Comparison of ENCODE assay signal across 8 mouse cellular contexts in the genomic region with DNA sequence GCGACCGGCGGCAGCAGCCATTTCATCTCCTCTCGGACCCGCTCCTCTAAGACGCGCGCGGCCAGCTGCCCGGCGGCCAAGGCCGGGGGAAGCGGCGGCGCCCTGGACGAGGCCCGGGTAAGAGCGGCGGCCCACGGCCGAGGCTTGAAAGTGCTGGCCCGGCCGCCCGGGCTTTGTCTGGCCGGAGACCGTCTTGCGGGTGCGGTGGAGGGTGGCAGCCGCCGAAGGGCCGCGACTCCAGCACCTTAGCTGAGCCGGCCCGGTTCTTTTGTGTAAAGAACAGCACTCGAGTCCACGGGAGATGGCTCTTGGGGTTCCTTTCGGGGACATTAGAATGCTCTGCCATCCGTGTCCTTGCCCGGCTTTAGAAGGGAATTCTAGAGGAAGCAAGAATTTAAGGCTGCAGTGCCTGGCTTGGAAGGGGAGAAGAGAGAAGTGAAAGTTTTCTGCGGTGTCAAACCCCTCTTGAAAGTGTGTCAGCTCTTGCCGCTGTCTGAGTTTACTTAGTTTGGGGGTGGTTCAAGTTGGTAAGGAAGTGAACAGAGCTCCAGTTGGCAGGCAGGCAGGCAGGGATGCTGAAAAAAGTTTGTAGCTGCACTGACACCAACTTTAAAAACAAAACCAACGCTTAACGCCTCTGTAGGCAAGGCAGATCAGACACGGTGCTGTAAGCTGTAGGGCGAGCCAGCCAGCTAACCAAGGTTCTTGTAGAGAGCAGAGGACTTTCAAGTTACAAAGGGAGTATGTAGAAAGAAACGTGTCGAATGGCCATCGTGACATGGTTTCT. TPM values are rescaled to one million over a fixed set of nuclear protein-coding genes. Genes with fewer than 3 reads are reported as not detected.
DNase-seq lines count a peak whose midpoint lies in the region; ATAC-seq and TF ChIP-seq lines count a peak whose summit lies in the region.

No protein-coding gene starts in this region.

- WGBS in forebrain, embryonic 13.5 days, result 0% methylated on average over 47 of the region's 48 CpGs
- under 1% methylated on average over 44 of the region's 48 CpGs for WGBS in neural tube, embryonic 14.5 days

- intact Hi-C loops in heart, postnatal 10 days (cut with DNase I), result loop anchor here (2.0 to 5.0 kb wide), 4 partner anchors 54 to 149 kb away; a partner anchor contains a TSS

- peak overlapping the region; percentile 99 for H3K9ac ChIP-seq in forebrain, embryonic 13.5 days
- peak overlapping the region; percentile 99 for H3K9ac ChIP-seq in neural tube, embryonic 14.5 days (replicated peaks; ENCODE audit: low read depth, low read length)

- H3K27me3 ChIP-seq in forebrain, embryonic 13.5 days, result no peaks in the 10 kb centered on the region
- no peaks in the 10 kb centered on the region for H3K27me3 ChIP-seq in neural tube, embryonic 14.5 days (ENCODE audit: control insufficient read depth, insufficient read depth, low read length)

- peak; percentile 63 for DNase-seq in CD8-positive naive resting alpha-beta T cell, adult 2 months (ENCODE audit: low read depth in 2 of 2, low spot score in 2 of 2)
- DNase-seq in brain, embryonic 14.5 days (ENCODE audit: low read depth), result peak; percentile 73
- peak; percentile 72 to 74 for DNase-seq in heart, postnatal 10 days
- DNase-seq in kidney, postnatal 4 days, result peak; percentile 68 to 80
- DNase-seq in lung, adult 18-20 months, result peak; percentile 73
- peak; percentile 26 for DNase-seq in testis, postnatal 14 days (ENCODE audit: low spot score)

- peak overlapping the region; percentile 80 for H3K4me2 ChIP-seq in forebrain, embryonic 13.5 days
- peak overlapping the region; percentile 65 for H3K4me2 ChIP-seq in neural tube, embryonic 14.5 days (ENCODE audit: low read depth, low read length)

- H3K36me3 ChIP-seq in forebrain, embryonic 13.5 days (ENCODE audit: poor library complexity, severe bottlenecking), result no peaks in the 10 kb centered on the region
- H3K36me3 ChIP-seq in neural tube, embryonic 14.5 days (ENCODE audit: control insufficient read depth, insufficient read depth, low read length), result no peaks in the 10 kb centered on the region

- no peak for TF ChIP-seq CTCF in brain, embryonic 14.5 days (IDR thresholded peaks at IDR 0.05; ENCODE audit: borderline replicate concordance, extremely low read depth, insufficient read depth, insufficient read length)

- peaks cover 22% of the 10 kb centered on the region for H3K4me1 ChIP-seq in forebrain, embryonic 13.5 days
- H3K4me1 ChIP-seq in neural tube, embryonic 14.5 days (ENCODE audit: control insufficient read depth, insufficient read depth, low read length), result peaks cover 5% of the 10 kb centered on the region; the same call in 1 of the 2 replicates

- peak overlapping the region; percentile 97 for H3K4me3 ChIP-seq in forebrain, embryonic 13.5 days
- H3K4me3 ChIP-seq in neural tube, embryonic 14.5 days (ENCODE audit: low read depth, low read length), result peak overlapping the region; percentile 98

- peak; percentile 69; the same call in 1 of the 2 replicates for ATAC-seq in forebrain, embryonic 13.5 days
- peak; percentile 57 for ATAC-seq in neural tube, embryonic 14.5 days (ENCODE audit: low read depth)

- TF ChIP-seq POLR2A in brain, embryonic 14.5 days (IDR thresholded peaks at IDR 0.05; ENCODE audit: borderline replicate concordance, extremely low read depth, insufficient read depth, insufficient read length, poor library complexity, severe bottlenecking), result no peak

- peak overlapping the region; percentile 99 for H3K27ac ChIP-seq in forebrain, embryonic 13.5 days
- H3K27ac ChIP-seq in neural tube, embryonic 14.5 days (ENCODE audit: low read depth, low read length), result peak overlapping the region; percentile 98

- H3K9me3 ChIP-seq in forebrain, embryonic 13.5 days (replicated peaks), result no peaks in the 10 kb centered on the region
- no peaks in the 10 kb centered on the region for H3K9me3 ChIP-seq in neural tube, embryonic 14.5 days (ENCODE audit: control insufficient read depth, low read length)

RNA-seq across cellular contexts. Expression of a gene that starts 0.8 kb away (rescaled TPM):
- 26.4 and 31.8 TPM in 2 replicates for polyA plus RNA-seq in brain, embryonic 14.5 days (2012; rRNA removed)
- 14.5 and 14.7 TPM in 2 replicates for polyA plus RNA-seq in forebrain, embryonic 13.5 days (2015; fragmentation: Nextera tagmentation; extraction: Ambion mirVana)
- 10 to 100 TPM; 25.6 to 30.0 TPM for total RNA-seq in heart, postnatal 10 days (2021)
- 20.4 and 24.2 TPM in 2 replicates for polyA plus RNA-seq in neural tube, embryonic 14.5 days (2014; fragmentation: Nextera tagmentation; extraction: Ambion mirVana)

RNA-seq across cellular contexts. Expression of a gene that starts 10.5 kb away (rescaled TPM):
- polyA plus RNA-seq in brain, embryonic 14.5 days (2012; rRNA removed), result 11.0 and 13.5 TPM in 2 replicates
- 44.6 and 47.2 TPM in 2 replicates for polyA plus RNA-seq in forebrain, embryonic 13.5 days (2015; fragmentation: Nextera tagmentation; extraction: Ambion mirVana)
- total RNA-seq in heart, postnatal 10 days (2021), result 10 to 100 TPM; 49.3 to 54.5 TPM
- 45.7 and 47.3 TPM in 2 replicates for polyA plus RNA-seq in neural tube, embryonic 14.5 days (2014; fragmentation: Nextera tagmentation; extraction: Ambion mirVana)

RNA-seq across cellular contexts. Expression of a gene that starts 43.8 kb away (rescaled TPM):
- 2.7 and 4.7 TPM in 2 replicates for polyA plus RNA-seq in brain, embryonic 14.5 days (2012; rRNA removed)
- 0.97 and 1.3 TPM in 2 replicates for polyA plus RNA-seq in forebrain, embryonic 13.5 days (2015; fragmentation: Nextera tagmentation; extraction: Ambion mirVana)
- total RNA-seq in heart, postnatal 10 days (2021), result 1 to 10 TPM in 1 of 2 experiments, under 1 TPM in 1; 0.64 to 2.0 TPM
- polyA plus RNA-seq in neural tube, embryonic 14.5 days (2014; fragmentation: Nextera tagmentation; extraction: Ambion mirVana), result 2.3 and 2.6 TPM in 2 replicates

Comparison
In these comparisons a context has a peak if more than half of its experiments do, and no peak if none do; other contexts are left out.
1. Peak in every context shown above with its lines: DNase-seq, ATAC-seq, H3K4me3 ChIP-seq and H3K27ac ChIP-seq.